Mouse (Mus musculus) ES-Bruce4 (cell line): Measurements from ENCODE around the gene Adi1. TPM values are rescaled to one million over a fixed set of nuclear protein-coding genes. Genes with fewer than 3 reads are reported as not detected.

Experiments used
- H3K27ac ChIP-seq: 2 replicates; pipeline ENCODE4 v1.5.1; 2012; ENCODE audit warnings: low read length, inconsistent platforms; ENCODE audit not compliant: insufficient read depth
- H3K27me3 ChIP-seq: 2 replicates; pipeline ENCODE4 v1.6.1; 2012; ENCODE audit warnings: mild to moderate bottlenecking, low read length, inconsistent platforms; ENCODE audit not compliant: control insufficient read depth, poor library complexity, insufficient read depth, severe bottlenecking
- H3K36me3 ChIP-seq: 2 replicates; pipeline ENCODE4 v1.6.1; 2012; ENCODE audit warnings: inconsistent platforms, mild to moderate bottlenecking, low read length, moderate library complexity; ENCODE audit not compliant: control insufficient read depth, poor library complexity, insufficient read depth, severe bottlenecking
- H3K4me1 ChIP-seq: one replicate; pipeline ENCODE4 v1.8.1; 2011; ENCODE audit warnings: low read length; ENCODE audit not compliant: control insufficient read depth, insufficient read depth
- H3K4me3 ChIP-seq: 2 replicates; pipeline ENCODE4 v1.5.1; 2011; ENCODE audit warnings: low read depth, mild to moderate bottlenecking, low read length
- H3K9ac ChIP-seq: 2 replicates; pipeline ENCODE4 v1.6.1; 2012; ENCODE audit warnings: low read depth, mild to moderate bottlenecking, inconsistent platforms; ENCODE audit not compliant: poor library complexity, severe bottlenecking
- H3K9me3 ChIP-seq: replicated peaks from 2 replicates; pipeline ENCODE4 v1.6.1; 2012; ENCODE audit warnings: mild to moderate bottlenecking, low read length, inconsistent platforms; ENCODE audit not compliant: control insufficient read depth, poor library complexity, insufficient read depth, severe bottlenecking
- CTCF ChIP-seq: IDR thresholded peaks from one replicate; pipeline ENCODE4 v1.8.1; 2011; ENCODE audit warnings: low read depth, low read length
- EP300 ChIP-seq: IDR thresholded peaks from 2 replicates; pipeline ENCODE4 v1.6.1; 2011; ENCODE audit warnings: low read depth, low read length; ENCODE audit not compliant: insufficient read depth
- POLR2A ChIP-seq: IDR thresholded peaks from one replicate; pipeline ENCODE4 v1.8.1; 2011; ENCODE audit warnings: low read length; ENCODE audit not compliant: insufficient read depth
- polyA plus RNA-seq: library from polyadenylated mRNA; stranded (reverse); fragments of >200 nt; gene quantifications from 2 replicates; pipeline ENCODE4 v1.2.4, GENCODE M21; 2011; ENCODE audit warnings: low read depth; ENCODE audit not compliant: missing spikeins, insufficient read depth, insufficient read length

The Adi1 gene
- polyA plus RNA-seq, 1 experiment = 59.0 TPM

GRCm38 (mm10) chr12:28667287-28667686 lies 7.7 kb upstream of the Adi1 start:
- Histone ChIP-seq H3K4me3 (no peak overlapping the region), H3K9me3 (no peaks in the 10 kb centered on the region), H3K4me1 (no peaks in the 10 kb centered on the region), H3K27ac (no peak overlapping the region), H3K36me3 (no peaks in the 10 kb centered on the region), H3K27me3 (no peaks in the 10 kb centered on the region), H3K9ac (no peak overlapping the region)
- TF ChIP-seq POLR2A = no peak
- TF ChIP-seq CTCF = no peak
- TF ChIP-seq EP300 = no peak

GRCm38 (mm10) chr12:28674038-28674720 lies 852 bp upstream of the Adi1 start:
- TF ChIP-seq POLR2A (no peak), CTCF (no peak), EP300 (no peak)
- Histone ChIP-seq H3K9ac (0 out of 2 replicates have a peak overlapping the region, but pooled peaks have one; percentile 46), H3K4me3 (no peak overlapping the region), H3K27ac (no peak overlapping the region), H3K27me3 (no peaks in the 10 kb centered on the region), H3K9me3 (no peaks in the 10 kb centered on the region), H3K4me1 (peaks cover 2% of the 10 kb centered on the region), H3K36me3 (no peaks in the 10 kb centered on the region)

GRCm38 (mm10) chr12:28675925-28676209 lies 836 bp downstream of the Adi1 start:
- peak overlapping the region; percentile 31 for H3K27ac ChIP-seq
- peak overlapping the region; percentile 74 for H3K4me3 ChIP-seq
- H3K36me3 ChIP-seq = no peaks in the 10 kb centered on the region
- TF ChIP-seq POLR2A (no peak), CTCF (no peak), EP300 (no peak)
- H3K9me3 ChIP-seq = no peaks in the 10 kb centered on the region
- peak overlapping the region; percentile 46 for H3K9ac ChIP-seq
- H3K4me1 ChIP-seq = peaks cover 2% of the 10 kb centered on the region
- no peaks in the 10 kb centered on the region for H3K27me3 ChIP-seq

GRCm38 (mm10) chr12:28684674-28685073 lies 9.6 kb downstream of the Adi1 start:
- Histone ChIP-seq H3K9ac (no peak overlapping the region), H3K27me3 (no peaks in the 10 kb centered on the region), H3K27ac (no peak overlapping the region), H3K4me3 (no peak overlapping the region), H3K36me3 (no peaks in the 10 kb centered on the region), H3K9me3 (no peaks in the 10 kb centered on the region), H3K4me1 (no peaks in the 10 kb centered on the region)
- no peak for TF ChIP-seq EP300
- TF ChIP-seq POLR2A = no peak
- no peak for TF ChIP-seq CTCF

- Histone ChIP-seq H3K9ac (no peak overlapping the region), H3K27me3 (no peaks in the 10 kb centered on the region), H3K4me3 (no peak overlapping the region), H3K4me1 (no peaks in the 10 kb centered on the region), H3K36me3 (no peaks in the 10 kb centered on the region), H3K9me3 (no peaks in the 10 kb centered on the region), H3K27ac (no peak overlapping the region)
- TF ChIP-seq CTCF (no peak), EP300 (no peak), POLR2A (no peak)
Measured at GRCm38 (mm10) chr12:28685771-28686170, 10.7 kb downstream of the Adi1 start.

- H3K9ac ChIP-seq = no peak overlapping the region
- no peaks in the 10 kb centered on the region for H3K9me3 ChIP-seq
- H3K36me3 ChIP-seq = no peaks in the 10 kb centered on the region
- TF ChIP-seq EP300 (no peak), CTCF (no peak), POLR2A (no peak)
- H3K4me1 ChIP-seq = no peaks in the 10 kb centered on the region
- H3K4me3 ChIP-seq = no peak overlapping the region
- H3K27ac ChIP-seq = no peak overlapping the region
- H3K27me3 ChIP-seq = no peaks in the 10 kb centered on the region
Measured at GRCm38 (mm10) chr12:28686199-28686879, 11.3 kb downstream of the Adi1 start.

GRCm38 (mm10) chr12:28688996-28689395 lies 14.0 kb downstream of the Adi1 start:
- Histone ChIP-seq H3K36me3 (no peaks in the 10 kb centered on the region), H3K9me3 (no peaks in the 10 kb centered on the region)

More at GRCm38 (mm10) chr12:28688996-28689395, 14.0 kb downstream of the Adi1 start:
- H3K27me3 ChIP-seq = no peaks in the 10 kb centered on the region
- TF ChIP-seq CTCF (no peak), POLR2A (no peak), EP300 (no peak)
- no peak overlapping the region for H3K9ac ChIP-seq
- H3K4me1 ChIP-seq = no peaks in the 10 kb centered on the region
- H3K27ac ChIP-seq = no peak overlapping the region
- H3K4me3 ChIP-seq = no peak overlapping the region
